Mouse (Mus musculus): ENCODE results near the gene Ano2.

GRCm38 (mm10) chr6:126009083-126009482, 318.9 kb downstream of the Ano2 start:
- TF ChIP-seq CTCF (IDR thresholded peaks at IDR 0.05; ENCODE audit: borderline replicate concordance, control insufficient read depth, extremely low read depth, insufficient read depth, low read length, poor library complexity) (no peak), POLR2A (IDR thresholded peaks at IDR 0.05; ENCODE audit: control insufficient read depth, extremely low read depth, insufficient read depth, low read length, poor library complexity) (no peak)

All from thymus, adult 2 months (tissue).